29 mouse cellular contexts compared by ENCODE assay signal in genomic region chr4:106614881-106615280, GRCm38 (mm10). TPM values are rescaled to one million over a fixed set of nuclear protein-coding genes. Genes with fewer than 3 reads are reported as not detected.
DNase-seq lines count a peak whose midpoint lies in the region; ATAC-seq and TF ChIP-seq lines count a peak whose summit lies in the region.
"Had no signal": no experiment of that assay in that cellular context is flagged by ENCODE, and none has a peak within 500 bp of the region (broad histone marks: within the 10 kb centered on the region; RNA-seq: fewer than 3 reads in every experiment).

No protein-coding gene starts in this region.

- H3K27me3 ChIP-seq in ES-Bruce4 (ENCODE audit: control insufficient read depth, insufficient read depth, low read length, poor library complexity, severe bottlenecking) = no peaks in the 10 kb centered on the region
- 0 out of 2 replicates have a peak, but pooled peaks cover 2% of the 10 kb centered on the region for H3K27me3 ChIP-seq in hindbrain, embryonic 11.5 days (ENCODE audit: control insufficient read depth, insufficient read depth, low read length)
- H3K27me3 ChIP-seq: midbrain, embryonic 15.5 days had no signal

- peak overlapping the region; percentile 63 for H3K27ac ChIP-seq in layer of hippocampus, adult 2 months
- no peak overlapping the region for H3K27ac ChIP-seq in ES-Bruce4 (ENCODE audit: insufficient read depth, low read length)
- no peak overlapping the region for H3K27ac ChIP-seq in hindbrain, embryonic 11.5 days (ENCODE audit: low read depth, low read length)
- H3K27ac ChIP-seq: heart, embryonic 15.5 days; hindbrain, embryonic 12.5 days; liver, embryonic 14.5 days; macrophage; midbrain, embryonic 15.5 days had no signal

- H3K9ac ChIP-seq in ES-Bruce4 (ENCODE audit: low read depth, poor library complexity, severe bottlenecking) = peak overlapping the region; percentile 69
- no peak overlapping the region for H3K9ac ChIP-seq in hindbrain, embryonic 11.5 days (ENCODE audit: low read depth, low read length)
- H3K9ac ChIP-seq: heart, embryonic 15.5 days; hindbrain, embryonic 12.5 days; liver, embryonic 14.5 days had no signal

- H3K36me3 ChIP-seq in ES-Bruce4 (ENCODE audit: control insufficient read depth, insufficient read depth, low read length, poor library complexity, severe bottlenecking) = no peaks in the 10 kb centered on the region
- H3K36me3 ChIP-seq in hindbrain, embryonic 11.5 days (ENCODE audit: control insufficient read depth, insufficient read depth, low read length) = no peaks in the 10 kb centered on the region
- H3K36me3 ChIP-seq: heart, embryonic 15.5 days; hindbrain, embryonic 12.5 days; midbrain, embryonic 15.5 days had no signal

- TF ChIP-seq EP300 in ES-Bruce4 (IDR thresholded peaks at IDR 0.05; ENCODE audit: insufficient read depth, low read depth, low read length) = no peak

- no peaks in the 10 kb centered on the region for H3K4me1 ChIP-seq in ES-Bruce4 (ENCODE audit: control insufficient read depth, insufficient read depth, low read length)
- H3K4me1 ChIP-seq in hindbrain, embryonic 11.5 days (replicated peaks; ENCODE audit: control insufficient read depth, insufficient read depth, low read length) = peaks cover 2% of the 10 kb centered on the region; the same call in 1 of the 2 replicates

- no peak for TF ChIP-seq POLR2A in ES-Bruce4 (IDR thresholded peaks at IDR 0.05; ENCODE audit: insufficient read depth, low read length)

- TF ChIP-seq CTCF in layer of hippocampus, adult 2 months (conservative IDR thresholded peaks at IDR 0.05) = no peak
- TF ChIP-seq CTCF in ES-Bruce4 (IDR thresholded peaks at IDR 0.05; ENCODE audit: low read depth, low read length) = no peak

- H3K4me2 ChIP-seq in hindbrain, embryonic 11.5 days (replicated peaks; ENCODE audit: low read depth, low read length) = no peak overlapping the region
- H3K4me2 ChIP-seq: heart, embryonic 15.5 days; hindbrain, embryonic 12.5 days; midbrain, embryonic 15.5 days had no signal

- WGBS in hindbrain, embryonic 11.5 days = 85% methylated on average over 9 of the region's 9 CpGs

- no peak for ATAC-seq in hindbrain, embryonic 11.5 days (ENCODE audit: low FRiP score)

- H3K4me3 ChIP-seq in layer of hippocampus, adult 2 months = no peak overlapping the region
- H3K4me3 ChIP-seq in ES-Bruce4 (ENCODE audit: low read depth, low read length) = peak overlapping the region; percentile 72
- no peak overlapping the region for H3K4me3 ChIP-seq in hindbrain, embryonic 11.5 days (ENCODE audit: low read depth, low read length)
- H3K4me3 ChIP-seq: heart, embryonic 15.5 days; hindbrain, embryonic 12.5 days; midbrain, embryonic 15.5 days had no signal

- H3K9me3 ChIP-seq in ES-Bruce4 (replicated peaks; ENCODE audit: control insufficient read depth, insufficient read depth, low read length, poor library complexity, severe bottlenecking) = no peaks in the 10 kb centered on the region
- H3K9me3 ChIP-seq in hindbrain, embryonic 11.5 days (ENCODE audit: control insufficient read depth, low read length) = no peaks in the 10 kb centered on the region
- H3K9me3 ChIP-seq: heart, embryonic 15.5 days; hindbrain, embryonic 12.5 days; midbrain, embryonic 15.5 days had no signal

- no peak for DNase-seq in layer of hippocampus, adult 2 months (ENCODE audit: low spot score in 2 of 2)
- no peak for DNase-seq in layer of hippocampus, postnatal 14 days (ENCODE audit: low spot score in 2 of 2)
- DNase-seq in thymus, adult 18-20 months = peak; percentile 34 to 50
- DNase-seq in thymus, postnatal 25 days = peak; percentile 56
- DNase-seq in cerebellum, postnatal 14 days = no peak
- DNase-seq in cerebellum, adult 9-11 months = no peak
- no peak for DNase-seq in hindbrain, embryonic 11.5 days (ENCODE audit: low spot score)

RNA-seq across cellular contexts. Expression of gene Lexm, which starts 2.2 kb away (rescaled TPM):
- under 1 TPM in 1 of 2 experiments, not detected in 1; 0.71 TPM for total RNA-seq in layer of hippocampus, adult 2 months (2021)
- total RNA-seq in layer of hippocampus, postnatal 14 days (2021) = not detected
- 1.3 and 2.0 TPM in 2 replicates for polyA plus RNA-seq in ES-Bruce4 (2011; ENCODE audit: insufficient read depth, insufficient read length, low read depth, missing spikeins)
- polyA plus RNA-seq in hindbrain, embryonic 11.5 days (2014; fragmentation: Nextera tagmentation; extraction: Ambion mirVana) = 0.17 and 0.19 TPM in 2 replicates
- total RNA-seq: adrenal gland, postnatal 10 days; common myeloid progenitor, adult 5-6 weeks; gastrocnemius, adult 8-10 months; heart, adult 8-10 months; heart, postnatal 25 days; layer of hippocampus, adult 18-20 months; layer of hippocampus, postnatal 36 days; megakaryocyte-erythroid progenitor cell, adult 5-6 weeks; neutrophil, adult 5-6 weeks had no signal
- polyA plus RNA-seq: embryonic facial prominence, embryonic 14.5 days; erythroblast, embryonic 14.5 days; forebrain, embryonic 16.5 days; heart, embryonic 15.5 days; kidney, embryonic 14.5 days; limb, embryonic 14.5 days; lung, adult 2 months; macrophage; midbrain, embryonic 15.5 days; stomach, embryonic 16.5 days had no signal

RNA-seq across cellular contexts. Expression of gene Ttc22, which starts 7.4 kb away (rescaled TPM):
- total RNA-seq in layer of hippocampus, adult 2 months (2021) = under 1 TPM; 0.59 to 0.74 TPM
- total RNA-seq in layer of hippocampus, postnatal 14 days (2021) = under 1 TPM; 0.91 to 0.94 TPM
- polyA plus RNA-seq in ES-Bruce4 (2011; ENCODE audit: insufficient read depth, insufficient read length, low read depth, missing spikeins) = not detected in 2 replicates
- polyA plus RNA-seq in hindbrain, embryonic 11.5 days (2014; fragmentation: Nextera tagmentation; extraction: Ambion mirVana) = 0.08 and 0.13 TPM in 2 replicates
- total RNA-seq: common myeloid progenitor, adult 5-6 weeks; gastrocnemius, adult 8-10 months; megakaryocyte-erythroid progenitor cell, adult 5-6 weeks; neutrophil, adult 5-6 weeks had no signal
- polyA plus RNA-seq: erythroblast, embryonic 14.5 days; macrophage had no signal

RNA-seq across cellular contexts. Expression of gene Pars2, which starts 36.0 kb away (rescaled TPM):
- 1 to 10 TPM; 6.1 to 8.5 TPM for total RNA-seq in layer of hippocampus, adult 2 months (2021)
- 1 to 10 TPM; 6.8 to 7.3 TPM for total RNA-seq in layer of hippocampus, postnatal 14 days (2021)
- 7.2 and 10.0 TPM in 2 replicates for polyA plus RNA-seq in ES-Bruce4 (2011; ENCODE audit: insufficient read depth, insufficient read length, low read depth, missing spikeins)
- polyA plus RNA-seq in hindbrain, embryonic 11.5 days (2014; fragmentation: Nextera tagmentation; extraction: Ambion mirVana) = 9.6 and 10.3 TPM in 2 replicates

RNA-seq across cellular contexts. Expression of gene Dhcr24, which starts 54.0 kb away (rescaled TPM):
- 10 to 100 TPM; 58.9 to 59.7 TPM for total RNA-seq in layer of hippocampus, adult 2 months (2021)
- 100 to 1,000 TPM in 1 of 2 experiments, 10 to 100 TPM in 1; 93.8 to 106 TPM for total RNA-seq in layer of hippocampus, postnatal 14 days (2021)
- polyA plus RNA-seq in ES-Bruce4 (2011; ENCODE audit: insufficient read depth, insufficient read length, low read depth, missing spikeins) = 77.5 and 85.2 TPM in 2 replicates
- polyA plus RNA-seq in hindbrain, embryonic 11.5 days (2014; fragmentation: Nextera tagmentation; extraction: Ambion mirVana) = 29.6 and 34.9 TPM in 2 replicates

Comparison
In these comparisons a context has a peak if more than half of its experiments do, and no peak if none do; other contexts are left out.
1. DNase-seq: peak in thymus, adult 18-20 months (2 of 2) and thymus, postnatal 25 days (single experiment); none in layer of hippocampus, adult 2 months (0 of 2), layer of hippocampus, postnatal 14 days (0 of 2), cerebellum, postnatal 14 days (0 of 2), cerebellum, adult 9-11 months (single experiment) and hindbrain, embryonic 11.5 days (single experiment).